Mouse (Mus musculus) 3T3-L1 (cell line): Measurements from ENCODE around the gene Skap1.

Experiments
- DNase-seq: peaks from one replicate; pipeline ENCODE4 v3.0.0-alpha.2; 2015; ENCODE audit warnings: low read depth, low spot score

Gene Skap1

DNA sequence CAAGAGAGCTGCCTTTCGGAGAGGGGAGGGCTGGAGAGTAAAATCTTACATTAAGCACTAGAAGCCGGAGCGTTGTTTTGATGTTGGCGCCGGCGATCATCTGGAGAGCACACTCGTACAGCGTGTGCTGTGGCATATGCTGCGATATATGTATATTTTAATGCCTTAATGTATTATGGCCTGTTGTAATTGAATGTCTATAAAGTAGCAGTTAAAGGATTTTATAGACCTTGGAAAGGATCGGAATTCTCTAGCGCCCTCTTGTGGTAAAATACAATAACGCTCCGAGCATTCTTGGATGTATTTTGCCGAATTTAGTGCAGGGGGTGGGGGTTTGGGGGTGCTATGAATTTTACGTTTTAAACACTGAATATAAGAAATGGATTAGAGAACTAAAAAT lies 88.7 kb downstream of the Skap1 start:
- DNase-seq, result peak; percentile 75

DNA sequence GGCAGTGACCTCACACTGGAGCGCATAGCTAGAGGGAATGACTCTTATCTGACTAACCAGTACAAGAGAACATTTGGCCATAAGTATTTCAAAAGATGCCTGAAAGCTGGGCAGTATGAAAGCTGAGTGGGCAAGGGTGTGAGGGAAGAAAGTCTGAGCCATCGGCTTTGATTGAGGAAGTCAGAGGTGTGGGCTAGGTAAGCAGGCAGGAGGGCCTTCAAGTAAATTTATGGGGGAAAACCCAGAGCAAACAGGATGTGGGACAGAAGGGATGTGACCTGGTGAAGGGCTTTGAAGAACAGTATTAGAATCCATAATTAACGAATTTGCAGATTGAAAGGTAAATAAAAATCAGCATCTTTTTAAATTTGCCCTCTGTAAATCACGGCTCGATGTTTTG lies 95.8 kb downstream of the Skap1 start:
- DNase-seq, result peak; percentile 8

GRCm38 (mm10) chr11:96564088-96564487 lies 99.7 kb downstream of the Skap1 start:
- peak; percentile 8 for DNase-seq

DNA sequence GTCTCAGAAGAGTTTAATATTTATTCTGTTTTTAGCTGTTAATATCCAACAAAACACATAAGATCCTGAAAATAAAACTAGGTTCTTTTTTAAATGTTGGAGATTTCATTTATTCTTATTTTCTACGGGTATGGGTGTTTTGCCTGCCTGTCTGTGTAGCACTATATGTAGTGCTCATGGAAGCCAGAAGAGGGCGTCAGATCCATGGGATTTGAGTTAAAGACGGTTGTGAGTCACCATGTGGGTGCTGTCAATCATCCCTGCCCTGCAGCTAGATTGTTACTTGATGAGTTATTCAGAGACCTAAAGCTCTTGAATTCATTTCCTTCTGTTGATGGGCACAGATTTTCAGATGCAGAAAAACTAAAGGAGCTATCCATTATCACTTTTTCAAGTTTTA lies 108.1 kb downstream of the Skap1 start:
- DNase-seq, result peak; percentile 77

GRCm38 (mm10) chr11:96576491-96577427 lies 112.4 kb downstream of the Skap1 start:
- DNase-seq, result no peak

DNA sequence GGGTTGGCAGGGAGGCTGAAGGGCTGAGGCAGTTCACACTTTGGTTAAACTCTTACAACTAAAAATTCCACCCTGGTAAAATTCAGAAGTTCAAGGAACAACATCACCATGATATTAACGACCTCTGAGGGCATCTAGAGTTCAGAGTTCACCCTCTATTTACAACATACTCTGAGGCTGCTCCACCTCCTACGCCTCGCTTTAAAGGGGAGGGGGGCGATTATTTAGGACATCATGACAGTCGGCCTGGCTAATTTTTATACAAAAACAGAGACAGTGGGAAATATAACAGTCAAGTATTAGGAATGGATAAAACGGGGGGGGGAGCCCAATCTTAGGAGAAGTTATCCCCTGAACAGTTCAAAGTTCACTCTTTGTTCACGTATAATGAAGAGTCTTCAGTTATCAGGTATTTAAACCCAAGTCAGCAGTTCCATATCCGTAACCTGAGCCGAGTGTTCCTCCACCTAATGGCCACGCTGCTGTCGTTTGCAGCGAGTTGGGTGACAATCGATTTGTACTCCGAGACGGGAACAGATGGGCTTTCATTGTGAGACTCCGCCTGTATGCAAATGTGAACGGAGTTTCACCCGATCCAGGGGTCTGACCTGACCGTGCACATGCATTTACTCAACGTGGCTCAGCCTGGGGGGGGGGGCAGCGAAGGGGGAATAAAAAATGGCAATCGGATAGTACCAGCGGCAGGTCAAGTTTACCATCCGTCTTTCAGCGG lies 114.3 kb downstream of the Skap1 start:
- no peak for DNase-seq

GRCm38 (mm10) chr11:96581604-96582384 lies 117.4 kb downstream of the Skap1 start:
- peak; percentile 37 for DNase-seq

- no peak for DNase-seq
Measured at GRCm38 (mm10) chr11:96582595-96582994, 118.2 kb downstream of the Skap1 start.

DNA sequence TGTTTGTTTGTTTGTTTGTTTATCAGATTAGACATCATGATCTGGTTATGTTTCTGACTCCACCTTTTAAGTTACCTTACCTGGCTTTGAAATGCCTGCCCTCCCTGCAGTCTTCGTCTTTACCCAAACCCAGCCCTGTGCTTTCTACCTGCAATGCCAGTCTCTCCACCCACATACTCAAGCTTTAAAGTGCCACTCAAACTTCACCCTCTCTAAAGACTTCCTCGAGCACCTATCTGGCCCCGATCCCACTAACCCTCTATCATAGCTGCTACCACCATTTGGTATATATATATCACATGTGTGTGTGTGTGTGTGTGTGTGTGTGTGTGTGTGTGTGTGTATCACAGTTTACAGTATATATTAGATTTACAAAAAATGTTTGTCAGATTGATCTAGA lies 125.4 kb downstream of the Skap1 start:
- no peak for DNase-seq

DNA sequence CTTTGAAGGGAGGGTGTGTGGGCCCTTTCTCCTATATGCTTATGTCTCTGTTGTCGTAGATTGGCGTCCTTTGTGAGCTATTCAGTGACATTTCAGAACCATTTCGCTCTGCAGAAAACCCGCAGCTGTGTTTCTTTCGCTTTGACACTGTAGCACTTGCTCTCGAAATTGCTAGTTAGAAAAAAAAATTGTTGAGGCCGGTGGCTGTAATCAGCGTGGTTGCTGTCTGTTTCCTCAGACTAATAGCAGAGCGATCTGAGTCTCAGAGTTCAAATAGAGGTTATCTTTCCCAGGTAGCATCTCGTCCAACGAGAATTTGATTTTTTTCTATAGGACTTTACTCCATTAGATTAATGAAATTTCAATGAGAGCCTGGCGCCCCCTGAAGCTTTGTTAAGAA lies 131.5 kb downstream of the Skap1 start:
- no peak for DNase-seq

DNA sequence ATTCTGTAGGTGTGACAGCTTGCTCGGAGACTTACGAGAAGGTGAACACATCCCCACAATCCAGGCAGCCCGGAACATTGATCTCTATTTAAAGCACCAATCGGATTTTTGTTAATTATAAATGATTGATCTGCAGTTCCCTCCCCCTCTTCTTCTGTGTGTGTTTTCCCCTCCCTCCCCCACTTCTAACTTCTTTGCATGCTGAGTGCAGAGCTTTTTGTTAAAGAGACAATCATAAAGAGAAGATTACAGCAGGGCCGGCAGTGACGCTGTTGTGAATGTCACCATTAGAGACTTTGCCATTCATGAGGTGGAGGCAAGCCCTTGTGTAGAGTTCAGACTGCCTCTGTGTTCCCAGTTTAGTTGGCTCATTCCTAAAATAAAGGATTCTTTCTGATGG lies 131.9 kb downstream of the Skap1 start:
- DNase-seq, result no peak

GRCm38 (mm10) chr11:96602806-96603205 lies 138.4 kb downstream of the Skap1 start:
- DNase-seq, result peak; percentile 58

DNA sequence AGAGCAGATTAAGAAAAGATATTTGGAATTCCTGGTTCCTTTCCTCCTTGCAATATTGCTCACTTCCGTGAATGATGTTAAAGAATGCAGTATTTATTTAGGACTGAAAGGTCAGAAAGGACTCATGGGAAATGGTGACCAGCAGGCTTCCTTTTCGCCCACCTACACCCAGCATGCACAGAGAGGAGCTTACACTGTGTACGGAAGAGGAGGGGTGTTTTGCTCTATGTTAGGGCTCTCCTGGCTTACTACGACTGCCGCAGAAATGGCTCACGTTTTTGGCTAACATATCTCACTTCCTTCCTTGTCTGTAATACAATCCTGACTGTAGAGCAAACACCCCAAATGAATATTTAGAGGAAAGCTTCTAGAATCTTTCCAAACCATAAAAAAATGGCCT lies 139.9 kb downstream of the Skap1 start:
- DNase-seq, result peak; percentile 10

DNA sequence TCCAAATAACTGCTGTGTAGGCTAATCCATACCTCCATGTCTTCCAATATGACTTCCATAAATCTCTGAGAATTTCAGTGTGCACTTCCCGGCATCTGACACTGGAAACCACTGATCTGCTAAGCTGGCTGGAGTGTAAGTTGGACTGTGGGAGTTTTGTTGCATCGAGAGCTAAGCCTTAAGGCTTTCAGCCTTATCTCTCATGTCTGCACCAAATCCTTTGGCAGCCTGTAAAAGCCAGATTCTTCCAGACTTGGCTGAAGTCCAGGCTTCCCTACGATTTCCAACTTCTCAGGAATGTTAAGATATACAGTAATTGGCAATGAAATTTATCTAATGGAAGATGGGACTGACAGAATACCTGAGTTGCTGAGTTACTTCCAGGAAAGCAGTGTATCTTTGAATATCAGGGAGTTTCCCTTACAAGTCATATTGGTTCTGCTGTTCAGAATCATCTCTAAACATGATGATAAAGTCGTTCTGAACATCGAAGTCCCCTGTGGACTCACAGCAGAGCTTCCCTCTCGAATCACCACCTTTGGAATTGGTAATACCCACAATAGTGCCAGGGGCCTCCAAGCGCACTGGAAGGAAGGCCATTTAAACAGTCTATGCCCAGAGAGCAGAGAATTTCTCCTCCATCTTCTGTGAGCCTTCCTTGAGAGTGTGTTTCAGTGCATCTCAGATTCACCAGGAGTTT lies 140.5 kb downstream of the Skap1 start:
- DNase-seq, result peak; percentile 47

DNA sequence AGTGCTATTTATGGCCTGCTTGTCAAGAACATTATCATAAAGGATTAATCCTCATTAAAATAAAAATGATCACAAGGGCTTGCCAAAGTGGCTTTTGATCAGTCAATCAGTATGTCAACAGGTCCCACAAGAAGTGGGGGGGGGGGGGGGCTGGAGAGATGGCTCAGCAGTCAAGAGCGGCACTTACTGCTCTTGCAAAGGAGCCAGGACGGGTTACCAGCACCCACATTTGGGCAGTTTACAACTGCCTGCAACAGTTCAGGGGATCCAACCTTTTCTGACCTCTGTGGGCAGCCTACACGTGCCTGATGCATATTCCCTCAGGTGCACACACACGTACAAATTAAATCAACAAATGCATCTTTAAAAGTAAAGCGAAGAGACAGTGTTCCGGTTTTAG lies 141.1 kb downstream of the Skap1 start:
- no peak for DNase-seq

GRCm38 (mm10) chr11:96612596-96612995 lies 148.2 kb downstream of the Skap1 start:
- DNase-seq, result no peak

GRCm38 (mm10) chr11:96616792-96617191 lies 152.4 kb downstream of the Skap1 start:
- no peak for DNase-seq

GRCm38 (mm10) chr11:96618789-96619445 lies 154.5 kb downstream of the Skap1 start:
- no peak for DNase-seq

- DNase-seq, result no peak
Measured at GRCm38 (mm10) chr11:96619576-96619975, 155.2 kb downstream of the Skap1 start.

DNA sequence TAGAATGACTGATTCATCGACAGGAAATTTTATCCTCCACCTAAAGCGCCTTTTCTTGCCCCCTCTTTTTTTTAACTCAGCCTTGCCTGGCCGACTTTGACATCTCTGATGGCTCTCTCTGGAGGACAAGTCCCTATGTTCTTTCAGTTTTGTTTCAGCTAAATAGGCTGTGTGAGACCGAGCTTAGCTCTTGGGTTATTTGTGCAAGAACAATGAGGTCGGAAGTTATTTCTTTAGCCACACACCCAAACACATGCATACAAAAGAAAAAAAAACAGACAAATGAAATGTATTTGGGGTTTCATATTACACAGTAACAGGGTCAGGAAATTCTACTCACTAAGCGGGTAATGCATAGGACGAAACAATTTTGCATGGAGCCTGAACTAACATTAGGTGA lies 155.6 kb downstream of the Skap1 start:
- no peak for DNase-seq

DNA sequence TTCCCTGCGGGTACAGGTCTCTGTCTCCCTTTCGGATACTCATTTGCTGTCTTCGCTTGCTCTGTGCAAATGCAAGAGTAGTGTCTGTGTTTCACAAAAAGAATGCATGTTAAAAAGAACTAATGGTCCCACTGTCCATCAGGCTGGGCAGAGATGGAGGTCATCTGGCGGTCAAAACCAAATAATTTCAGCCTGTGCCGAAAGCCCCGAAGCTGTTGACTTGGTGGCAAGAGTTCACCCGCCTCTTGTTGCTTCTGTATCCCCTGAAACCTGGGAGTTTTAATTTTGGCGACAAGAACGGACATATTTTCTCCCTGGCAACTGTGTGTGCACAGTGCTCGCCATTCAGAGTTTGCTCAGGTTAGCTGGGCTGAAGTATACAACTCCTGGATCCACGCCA lies 156.3 kb downstream of the Skap1 start:
- no peak for DNase-seq
